Mouse (Mus musculus): Measurements from ENCODE around the gene Prss33. TPM values are rescaled to one million over a fixed set of nuclear protein-coding genes. Genes with fewer than 3 reads are reported as not detected.

Gene Prss33
- polyA plus RNA-seq, 3 experiments from 2014 or later, result 1.3 to 1.6 TPM; not detected in 1

GRCm38 (mm10) chr17:23825591-23825990 lies 10.3 kb downstream of the Prss33 start:
- ATAC-seq, result no peak

- no peak for ATAC-seq
These were observed 12.2 kb downstream of the Prss33 start for GRCm38 (mm10) chr17:23823614-23824013.

- ATAC-seq, result no peak
These were observed 12.8 kb downstream of the Prss33 start for GRCm38 (mm10) chr17:23823018-23823417.

GRCm38 (mm10) chr17:23822094-23822493 lies 13.8 kb downstream of the Prss33 start:
- ATAC-seq, result no peak

GRCm38 (mm10) chr17:23820731-23821130 lies 15.1 kb downstream of the Prss33 start:
- no peak for ATAC-seq

GRCm38 (mm10) chr17:23819235-23819634 lies 16.6 kb downstream of the Prss33 start:
- no peak for ATAC-seq

- no peak for ATAC-seq
These were observed 17.3 kb downstream of the Prss33 start for GRCm38 (mm10) chr17:23818579-23818978.

- no peak for ATAC-seq
These were observed 20.2 kb downstream of the Prss33 start for GRCm38 (mm10) chr17:23815641-23816040.

- no peak for ATAC-seq
These were observed 27.9 kb downstream of the Prss33 start for GRCm38 (mm10) chr17:23807918-23808317.

GRCm38 (mm10) chr17:23806867-23807266 lies 29.0 kb downstream of the Prss33 start:
- ATAC-seq, result no peak

- ATAC-seq, result peak; percentile 8
These were observed 31.3 kb downstream of the Prss33 start for GRCm38 (mm10) chr17:23804426-23805085.

GRCm38 (mm10) chr17:23803366-23804041 lies 32.4 kb downstream of the Prss33 start:
- no peak for ATAC-seq

GRCm38 (mm10) chr17:23802746-23803365 lies 33.0 kb downstream of the Prss33 start:
- ATAC-seq, result peak; percentile 87

- ATAC-seq, result no peak
These were observed 34.2 kb downstream of the Prss33 start for GRCm38 (mm10) chr17:23801627-23802026.

- peak; percentile 95 for ATAC-seq
These were observed 38.5 kb downstream of the Prss33 start for GRCm38 (mm10) chr17:23797316-23797715.

- no peak for ATAC-seq
These were observed 40.5 kb downstream of the Prss33 start for GRCm38 (mm10) chr17:23795323-23795722.

GRCm38 (mm10) chr17:23791079-23791357 lies 44.8 kb downstream of the Prss33 start:
- ATAC-seq, result peak; percentile 27

GRCm38 (mm10) chr17:23790269-23791078 lies 45.4 kb downstream of the Prss33 start, which contains the start of gene Srrm2:
Gene Srrm2, plus strand, starts transcription at chr17:23790532.
- peak; percentile 27 for ATAC-seq

GRCm38 (mm10) chr17:23789749-23790268 lies 46.0 kb downstream of the Prss33 start:
- no peak for ATAC-seq

- ATAC-seq, result no peak
These were observed 46.9 kb downstream of the Prss33 start for GRCm38 (mm10) chr17:23788973-23789372.

GRCm38 (mm10) chr17:23786510-23786931 lies 49.3 kb downstream of the Prss33 start:
- ATAC-seq, result peak; percentile 25

GRCm38 (mm10) chr17:23785561-23786471 lies 50.0 kb downstream of the Prss33 start, which contains the start of gene Flywch2:
Gene Flywch2, minus strand, starts transcription at chr17:23786081.
- ATAC-seq, result peak; percentile 93

Data from inflammation-experienced regulatory T-cells, adult 6 months (primary cell).